Mouse (Mus musculus) layer of hippocampus, adult 8-10 months (tissue): ENCODE results near the gene Pcdh7. TPM values are rescaled to one million over a fixed set of nuclear protein-coding genes. Genes with fewer than 3 reads are reported as not detected.
"Not testable (repeated sequence)": the region's sequence is repeated elsewhere in the genome, so short reads cannot be mapped to it uniquely, and the experiment has no call there.

Experiments used
- DNase-seq, 2 experiments: peaks; one replicate each; pipeline ENCODE4 v3.0.0; 2022; ENCODE audit warnings: low spot score in 2 of 2
- total RNA-seq, 4 experiments: library from RNA; stranded (reverse); gene quantifications; 2 replicates each; pipeline ENCODE4 v1.2.4; 2022

Gene Pcdh7
- 10 to 100 TPM; 67.4 to 71.7 (median 69.7) TPM for total RNA-seq

DNA sequence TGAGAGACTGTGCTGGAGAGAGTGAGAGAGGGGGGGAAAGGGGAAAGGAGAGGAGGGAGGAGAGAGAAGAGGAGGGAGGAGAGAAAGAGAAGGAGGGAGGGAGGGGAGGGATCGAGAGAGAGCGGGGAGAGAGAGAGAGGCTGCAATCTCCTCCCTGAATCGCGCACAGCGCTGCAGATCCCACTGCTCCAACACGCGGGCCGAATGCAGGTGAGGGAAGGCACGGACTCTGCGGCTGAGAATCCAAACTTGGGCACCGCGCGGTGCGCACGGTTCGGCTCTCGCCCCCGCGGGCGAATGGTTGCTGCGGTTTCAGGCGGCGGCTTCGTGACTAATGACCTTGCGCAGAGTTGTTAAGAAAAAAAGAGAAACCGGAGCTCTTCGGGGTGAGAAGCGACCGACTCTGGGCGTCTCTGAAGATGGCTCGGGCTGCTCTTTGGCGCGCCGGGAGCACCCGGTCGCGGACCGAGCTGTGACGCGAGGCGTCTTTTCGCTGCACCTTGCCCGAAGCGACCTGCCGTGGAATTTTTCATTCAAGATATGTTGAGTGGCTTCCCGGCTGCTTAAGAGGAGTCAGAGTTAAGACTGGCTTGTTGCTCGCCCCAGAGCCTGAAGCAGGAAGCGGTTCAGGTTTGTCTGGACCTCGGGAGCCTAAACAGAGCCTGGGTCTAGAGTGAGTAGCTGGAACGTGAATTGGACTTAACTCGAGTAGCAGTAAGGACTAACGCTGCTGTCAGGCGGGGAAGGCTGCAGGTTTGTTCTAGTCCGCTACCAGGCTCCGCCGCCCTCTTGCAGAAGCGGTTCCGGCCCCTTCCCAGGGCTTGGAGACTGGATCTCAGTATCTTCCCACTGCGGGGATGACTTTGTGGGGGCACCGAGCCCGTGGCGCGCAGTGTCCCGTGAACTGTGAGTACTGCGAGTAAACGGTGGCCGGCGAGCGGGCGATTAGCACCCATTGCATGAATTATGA, at the start of gene Pcdh7:
TSS of gene Pcdh7 (plus strand) at position 62 of the 970 bp plus-strand sequence.
- peak; percentile 39 to 54 for DNase-seq

DNA sequence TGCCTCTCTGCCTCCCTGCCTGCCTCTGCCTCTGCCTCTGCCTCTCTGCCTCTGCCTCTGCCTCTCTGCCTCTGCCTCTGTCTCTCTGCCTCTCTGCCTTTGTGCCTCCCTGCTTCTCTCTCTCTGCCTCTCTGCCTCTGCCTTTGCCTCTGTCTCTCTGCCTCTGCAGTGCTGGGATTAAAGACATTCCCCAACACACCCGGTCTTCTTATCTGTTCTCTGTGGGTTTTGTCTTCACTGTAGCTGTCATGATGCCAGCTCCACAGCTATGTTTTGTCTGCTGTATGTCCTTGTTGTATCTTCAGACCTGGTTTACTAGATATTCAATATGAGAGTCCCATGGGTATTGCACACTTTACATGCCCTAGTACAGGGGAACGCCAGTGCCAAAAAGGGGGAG, 40.8 kb upstream of the Pcdh7 start:
- not testable (repeated sequence) for DNase-seq

DNA sequence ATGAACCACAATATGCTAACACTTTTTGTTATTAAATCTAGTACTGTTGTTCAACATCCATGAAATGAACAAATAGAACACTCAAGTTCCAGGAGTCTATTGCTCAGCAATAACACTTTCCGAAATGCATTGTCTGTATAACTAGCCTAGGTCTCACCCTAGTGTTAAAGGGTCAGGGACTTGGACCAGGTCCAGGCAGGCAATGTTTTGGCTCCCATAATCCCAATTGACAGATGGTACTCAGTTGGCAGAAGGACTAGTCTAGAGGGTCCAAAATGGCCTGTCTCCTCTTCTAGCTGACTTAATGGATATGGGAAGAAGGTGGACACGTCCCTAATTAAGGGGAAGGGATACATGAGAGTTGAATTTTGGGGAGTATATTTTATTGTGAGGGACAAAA, 9.4 kb upstream of the Pcdh7 start:
- DNase-seq: no peak

DNA sequence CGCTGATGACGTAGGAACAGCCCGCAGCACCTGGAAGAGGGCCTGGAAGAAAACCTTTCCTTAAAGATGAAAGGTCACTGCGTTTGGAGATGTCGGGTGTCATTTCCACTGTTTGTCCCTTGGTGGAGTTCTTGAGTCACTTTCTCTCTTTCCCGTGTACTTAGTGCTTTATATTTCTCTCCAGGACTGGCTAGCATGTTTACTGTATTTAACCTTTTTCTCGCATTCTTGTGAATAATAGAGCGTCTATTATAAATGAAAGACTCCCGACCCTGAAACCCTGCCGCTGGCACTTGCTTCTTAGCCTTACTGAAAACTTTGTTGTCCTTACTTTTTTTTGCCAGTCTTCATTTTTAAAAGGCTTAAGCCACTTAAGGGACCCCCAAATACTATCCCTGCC, 3.8 kb upstream of the Pcdh7 start:
- peak in 1 of 2 experiments; percentile 14 for DNase-seq

DNA sequence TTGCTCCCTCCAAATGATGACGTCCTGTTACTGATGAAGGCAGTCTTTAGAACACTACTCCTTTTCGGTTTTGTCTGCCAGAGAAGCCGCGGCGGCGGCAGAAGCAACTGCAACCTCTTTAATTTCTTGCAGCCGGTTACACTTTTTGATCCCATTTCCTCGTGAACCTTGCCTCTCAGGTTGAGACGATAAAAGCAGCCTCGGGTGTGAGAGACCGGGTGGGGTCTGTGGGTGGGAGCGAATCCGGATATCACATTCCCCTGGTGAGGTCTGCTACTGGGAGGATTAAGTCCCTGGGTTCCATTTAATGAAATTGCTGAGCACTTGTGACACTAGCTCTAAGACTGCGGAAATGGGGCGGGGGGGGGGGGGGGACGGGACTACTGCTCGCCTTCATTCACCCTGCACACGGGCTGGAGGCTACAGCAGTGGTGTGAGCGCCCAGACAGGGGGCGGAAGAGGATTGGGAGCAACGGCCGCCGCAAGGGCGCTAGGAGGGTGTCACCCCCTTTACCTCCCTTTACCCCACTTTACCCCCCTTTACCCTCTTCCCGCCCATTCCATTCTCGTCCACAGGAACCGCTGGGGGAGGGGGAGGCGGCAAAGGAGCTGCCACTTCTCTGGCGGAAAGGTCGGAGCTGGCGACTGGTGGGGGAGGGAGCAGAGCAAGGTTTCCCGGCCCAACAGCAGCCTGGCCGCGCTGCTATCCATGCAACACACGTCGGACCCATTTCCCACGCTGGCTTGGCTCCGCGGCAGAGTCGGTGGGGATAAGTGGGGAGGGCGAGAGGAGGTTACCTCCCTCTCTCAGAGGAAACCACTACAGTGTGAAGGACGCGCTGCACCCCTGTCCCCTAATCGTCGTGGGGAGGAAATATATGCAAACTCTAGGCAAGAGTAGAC, 2.9 kb upstream of the Pcdh7 start:
- peak; percentile 49 to 58 for DNase-seq

DNA sequence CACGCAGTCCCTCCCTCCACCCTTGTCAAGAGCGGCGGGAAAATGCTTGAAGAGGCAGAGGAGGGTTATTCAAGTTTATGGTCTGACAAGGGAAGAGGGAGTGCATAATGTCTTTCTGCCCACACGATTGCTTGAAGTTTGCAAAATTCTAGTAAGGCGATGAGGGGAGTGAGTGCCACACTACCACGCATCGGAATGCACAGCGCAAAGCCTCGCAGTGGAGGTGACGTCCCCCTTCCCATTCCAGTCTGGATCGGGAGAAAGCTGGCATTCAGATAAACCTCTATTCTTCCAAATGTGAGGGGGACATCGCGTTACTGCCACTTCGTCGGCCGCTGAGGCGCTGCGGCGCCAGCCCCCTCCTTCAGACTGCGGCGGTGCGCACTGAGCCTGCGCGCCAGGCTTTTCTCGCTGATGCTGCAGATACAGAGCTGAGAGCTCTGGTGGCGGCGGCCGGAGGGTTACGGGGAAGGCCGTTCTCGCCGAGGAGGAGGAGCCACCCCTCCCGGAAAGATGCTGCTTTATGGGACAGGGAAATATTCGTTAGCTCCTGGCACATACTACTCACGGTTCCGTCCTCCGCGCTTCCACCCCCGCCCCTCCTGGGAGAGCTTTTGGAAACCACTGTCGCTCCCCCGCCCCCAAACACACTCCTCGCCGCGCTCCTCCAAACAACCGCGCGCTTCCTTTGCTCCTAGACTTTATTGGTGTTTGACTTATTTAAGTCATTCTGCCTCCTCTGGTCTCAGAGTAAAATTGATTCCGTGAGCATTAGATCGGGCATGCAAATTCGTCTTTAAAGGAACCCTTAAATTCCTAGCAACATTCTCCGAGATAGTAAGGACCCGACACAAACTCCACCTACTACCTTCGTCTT, 2.0 kb upstream of the Pcdh7 start:
- DNase-seq: peak; percentile 81 to 84

DNA sequence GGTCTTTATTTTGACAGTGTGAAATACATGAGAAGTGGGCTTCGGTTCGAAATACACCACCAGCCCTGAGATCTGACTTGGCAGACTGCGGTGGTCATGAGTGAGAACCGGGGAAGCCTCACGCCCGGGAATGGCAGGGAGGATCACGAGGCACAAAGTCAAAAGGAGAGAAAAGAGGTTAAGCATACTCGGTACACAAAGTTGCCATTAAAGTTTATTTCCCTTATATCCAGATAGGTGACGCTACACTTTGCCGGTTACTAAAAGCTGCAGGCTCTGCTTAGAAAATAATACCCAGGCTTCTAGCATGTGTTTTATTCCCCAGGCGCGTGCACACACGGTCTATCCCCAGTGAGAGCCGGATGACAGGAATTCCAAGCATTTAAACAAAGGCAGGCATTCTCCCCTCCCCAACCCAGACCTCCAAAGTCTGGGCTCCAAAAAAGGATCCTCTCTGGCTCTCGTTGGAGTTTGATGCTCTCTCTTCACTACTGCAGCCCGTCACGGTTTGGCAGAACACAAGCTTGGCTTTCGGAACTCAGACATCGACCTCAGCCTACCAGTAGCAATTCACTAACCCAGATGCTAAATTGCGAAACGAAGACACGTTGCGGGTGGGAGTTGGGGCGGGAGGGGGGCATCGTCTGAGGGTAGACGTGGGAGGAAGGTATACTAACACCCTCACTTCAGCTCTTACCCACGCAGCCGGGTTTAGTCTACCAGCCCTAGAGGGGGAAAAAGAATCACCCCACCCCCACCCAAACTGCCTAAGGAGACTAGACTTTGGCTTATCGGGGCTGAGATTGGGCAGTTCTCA, 1.1 kb upstream of the Pcdh7 start:
- DNase-seq: peak; percentile 35 to 43

DNA sequence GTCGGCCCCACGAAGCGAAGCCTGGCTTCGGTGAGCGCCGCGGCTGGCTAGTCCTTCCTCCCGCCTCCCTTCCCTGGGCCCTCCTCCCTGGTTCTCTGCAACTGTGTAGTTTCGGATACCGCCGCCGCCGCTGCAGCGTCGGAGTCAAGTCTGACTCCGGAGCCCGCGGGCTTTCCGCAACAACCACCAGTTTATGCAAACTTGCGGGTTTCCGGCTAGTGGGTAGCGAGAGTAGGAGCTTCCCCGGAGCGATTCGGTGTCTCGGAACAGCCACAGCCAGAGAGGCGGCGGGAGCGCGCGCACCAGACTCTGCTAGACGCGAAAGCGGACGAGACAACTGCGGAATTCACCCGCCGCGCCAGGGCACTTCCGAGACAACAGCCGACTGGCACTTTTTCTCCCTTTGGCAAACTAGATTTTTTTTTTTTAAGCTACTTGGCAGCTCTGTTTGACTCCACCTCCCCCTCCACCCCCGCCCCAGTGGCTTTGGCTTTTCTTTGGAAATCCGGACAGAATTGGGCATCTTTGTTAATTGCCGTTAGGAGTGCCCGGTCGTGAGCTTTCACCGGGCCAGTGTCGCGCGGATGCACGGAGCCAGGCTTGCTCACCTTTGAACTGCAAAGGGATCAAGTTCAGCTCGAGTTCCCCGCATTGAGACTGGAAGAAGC, 395 bp upstream of the Pcdh7 start:
- DNase-seq: peak; percentile 33 to 49

DNA sequence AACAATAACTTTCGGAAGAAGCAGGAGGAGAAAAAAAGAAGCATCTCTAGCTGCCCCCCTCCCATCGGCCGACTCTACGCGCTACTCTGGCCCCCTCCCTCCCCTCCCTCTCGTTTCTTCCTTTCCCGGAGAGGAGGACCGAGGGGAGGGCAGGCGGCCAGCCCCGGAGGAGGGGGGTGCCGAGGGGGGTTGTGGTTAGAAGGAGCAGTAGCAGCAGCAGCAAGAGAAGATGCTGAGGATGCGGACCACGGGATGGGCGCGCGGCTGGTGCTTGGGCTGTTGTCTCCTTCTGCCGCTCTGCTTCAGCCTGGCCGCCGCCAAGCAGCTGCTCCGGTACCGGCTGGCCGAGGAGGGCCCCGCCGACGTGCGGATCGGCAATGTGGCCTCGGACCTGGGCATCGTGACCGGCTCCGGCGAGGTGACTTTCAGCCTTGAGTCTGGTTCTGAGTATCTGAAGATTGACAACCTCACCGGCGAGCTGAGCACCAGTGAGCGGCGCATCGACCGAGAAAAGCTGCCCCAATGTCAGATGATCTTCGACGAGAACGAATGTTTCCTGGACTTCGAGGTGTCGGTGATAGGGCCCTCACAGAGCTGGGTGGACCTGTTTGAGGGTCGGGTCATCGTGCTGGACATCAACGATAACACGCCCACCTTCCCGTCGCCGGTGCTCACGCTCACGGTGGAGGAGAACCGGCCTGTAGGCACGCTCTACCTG, 1.3 kb downstream of the Pcdh7 start:
- DNase-seq: peak; percentile 44 to 55

DNA sequence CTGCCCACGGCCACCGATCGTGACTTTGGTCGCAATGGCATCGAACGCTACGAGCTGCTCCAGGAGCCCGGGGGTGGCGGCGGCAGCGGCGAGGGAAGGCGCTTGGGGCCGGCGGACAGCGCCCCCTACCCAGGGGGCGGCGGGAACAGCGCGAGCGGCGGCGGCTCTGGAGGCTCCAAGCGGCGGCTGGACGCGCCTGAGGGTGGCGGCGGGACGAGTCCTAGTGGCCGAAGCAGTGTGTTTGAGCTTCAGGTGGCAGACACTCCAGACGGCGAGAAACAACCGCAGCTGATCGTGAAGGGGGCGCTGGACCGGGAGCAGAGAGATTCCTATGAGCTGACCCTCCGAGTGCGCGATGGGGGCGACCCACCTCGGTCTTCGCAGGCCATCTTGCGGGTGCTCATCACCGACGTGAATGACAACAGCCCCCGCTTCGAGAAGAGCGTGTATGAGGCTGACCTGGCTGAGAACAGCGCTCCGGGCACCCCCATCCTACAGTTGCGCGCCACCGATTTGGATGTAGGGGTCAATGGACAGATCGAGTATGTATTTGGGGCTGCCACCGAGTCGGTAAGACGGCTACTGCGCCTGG, 1.9 kb downstream of the Pcdh7 start:
- peak in 1 of 2 experiments; percentile 37 for DNase-seq

DNA sequence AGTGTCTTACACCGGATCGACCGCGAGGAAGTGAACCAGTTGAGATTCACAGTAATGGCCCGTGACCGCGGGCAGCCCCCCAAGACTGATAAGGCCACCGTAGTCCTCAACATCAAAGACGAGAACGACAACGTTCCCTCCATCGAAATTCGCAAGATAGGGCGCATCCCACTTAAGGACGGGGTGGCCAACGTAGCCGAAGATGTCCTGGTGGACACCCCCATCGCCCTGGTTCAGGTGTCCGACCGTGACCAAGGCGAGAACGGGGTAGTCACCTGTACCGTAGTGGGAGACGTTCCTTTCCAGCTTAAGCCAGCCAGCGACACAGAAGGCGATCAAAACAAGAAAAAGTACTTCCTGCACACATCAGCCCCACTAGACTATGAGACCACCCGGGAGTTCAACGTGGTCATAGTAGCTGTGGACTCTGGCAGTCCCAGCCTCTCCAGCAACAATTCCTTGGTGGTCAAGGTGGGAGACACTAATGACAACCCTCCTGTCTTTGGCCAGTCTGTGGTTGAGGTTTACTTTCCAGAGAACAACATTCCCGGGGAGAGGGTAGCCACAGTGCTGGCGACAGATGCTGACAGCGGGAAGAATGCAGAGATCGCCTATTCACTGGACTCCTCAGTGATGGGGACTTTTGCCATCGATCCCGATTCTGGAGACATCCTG, 2.6 kb downstream of the Pcdh7 start:
- peak in 1 of 2 experiments; percentile 2 for DNase-seq

DNA sequence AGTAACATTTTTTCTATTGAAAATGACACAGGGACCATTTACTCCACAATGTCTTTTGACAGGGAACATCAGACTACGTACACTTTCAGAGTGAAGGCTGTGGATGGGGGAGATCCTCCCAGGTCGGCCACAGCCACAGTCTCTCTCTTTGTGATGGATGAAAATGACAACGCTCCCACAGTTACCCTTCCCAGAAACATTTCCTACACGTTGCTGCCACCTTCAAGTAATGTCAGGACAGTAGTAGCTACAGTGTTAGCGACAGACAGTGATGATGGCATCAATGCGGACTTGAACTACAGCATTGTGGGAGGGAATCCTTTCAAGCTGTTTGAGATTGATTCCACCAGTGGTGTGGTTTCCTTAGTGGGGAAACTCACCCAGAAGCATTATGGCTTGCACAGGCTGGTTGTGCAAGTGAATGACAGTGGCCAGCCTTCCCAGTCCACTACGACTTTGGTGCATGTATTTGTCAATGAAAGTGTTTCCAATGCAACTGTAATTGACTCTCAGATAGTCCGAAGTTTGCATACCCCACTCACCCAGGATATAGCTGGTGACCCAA, 3.5 kb downstream of the Pcdh7 start:
- DNase-seq: peak in 1 of 2 experiments; percentile 6

DNA sequence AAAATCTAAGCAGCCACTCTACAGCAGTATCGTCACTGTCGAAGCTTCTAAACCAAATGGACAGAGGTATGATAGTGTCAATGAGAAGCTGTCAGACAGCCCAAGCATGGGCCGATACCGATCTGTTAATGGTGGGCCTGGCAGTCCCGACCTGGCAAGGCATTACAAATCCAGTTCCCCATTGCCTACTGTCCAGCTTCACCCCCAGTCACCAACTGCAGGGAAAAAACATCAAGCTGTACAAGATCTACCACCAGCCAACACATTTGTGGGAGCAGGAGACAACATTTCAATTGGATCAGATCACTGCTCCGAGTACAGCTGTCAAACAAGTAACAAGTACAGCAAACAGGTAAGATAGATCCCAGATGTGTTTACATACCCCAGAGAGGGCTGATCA, 4.2 kb downstream of the Pcdh7 start:
- peak in 1 of 2 experiments; percentile 2 for DNase-seq

DNA sequence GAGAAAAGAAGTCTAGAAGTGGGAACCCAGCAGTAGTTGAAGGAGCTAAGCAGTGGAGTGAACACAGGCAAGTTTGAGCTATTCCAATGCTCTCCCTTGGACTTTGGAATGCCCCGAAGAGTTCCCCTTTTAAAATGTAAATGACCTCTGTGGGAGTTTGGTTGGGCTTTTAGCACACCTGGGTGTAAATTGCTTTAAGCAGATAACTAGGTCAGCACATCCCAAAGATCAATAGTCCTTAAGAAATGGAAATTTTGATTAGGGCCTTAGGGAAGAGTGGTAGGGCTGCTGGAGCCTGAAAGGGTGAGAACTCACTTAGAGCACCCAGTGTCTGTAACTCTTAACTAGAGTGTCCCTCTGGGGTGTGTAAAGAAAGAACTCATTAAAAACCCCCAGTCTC, 15.7 kb downstream of the Pcdh7 start:
- no peak for DNase-seq

DNA sequence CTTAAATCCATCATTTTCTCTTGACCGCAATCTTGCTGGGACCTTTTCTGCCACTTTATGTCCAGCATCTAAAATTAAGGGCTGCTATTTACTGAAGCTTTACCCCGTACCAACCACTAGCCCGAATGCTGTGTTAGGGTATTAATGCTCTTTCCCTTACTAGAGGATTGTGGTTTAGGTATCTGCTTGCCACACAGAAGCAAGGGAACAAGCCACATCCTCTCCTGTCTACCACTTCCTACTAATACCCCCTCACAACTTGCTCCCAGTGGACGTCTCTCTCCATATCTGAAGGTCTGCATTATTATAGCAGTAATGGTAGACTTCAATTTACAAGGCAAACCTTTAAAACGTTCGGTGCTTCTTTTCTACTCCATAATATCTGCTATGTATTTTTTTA, 18.0 kb downstream of the Pcdh7 start:
- DNase-seq: no peak

DNA sequence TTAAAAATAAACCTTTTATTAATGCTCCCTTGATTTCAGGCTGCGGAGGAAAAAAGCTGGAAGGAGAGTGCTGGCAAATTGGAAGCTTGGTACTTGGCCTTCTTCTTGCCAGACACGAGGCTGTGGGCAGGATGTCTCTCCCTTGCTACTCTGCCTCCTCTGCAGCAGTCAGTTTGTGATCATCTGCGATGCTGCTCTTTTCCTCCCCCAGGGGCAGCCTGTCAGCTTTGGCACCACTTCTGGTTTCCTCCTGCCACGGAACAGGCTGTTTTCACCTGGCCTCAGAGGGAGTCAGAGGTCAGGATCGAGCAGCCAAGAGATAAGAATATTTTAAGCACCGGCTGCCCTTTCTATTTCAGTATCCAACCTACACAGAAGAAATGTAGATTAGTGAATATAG, 25.2 kb downstream of the Pcdh7 start:
- DNase-seq: peak in 1 of 2 experiments; percentile 23

DNA sequence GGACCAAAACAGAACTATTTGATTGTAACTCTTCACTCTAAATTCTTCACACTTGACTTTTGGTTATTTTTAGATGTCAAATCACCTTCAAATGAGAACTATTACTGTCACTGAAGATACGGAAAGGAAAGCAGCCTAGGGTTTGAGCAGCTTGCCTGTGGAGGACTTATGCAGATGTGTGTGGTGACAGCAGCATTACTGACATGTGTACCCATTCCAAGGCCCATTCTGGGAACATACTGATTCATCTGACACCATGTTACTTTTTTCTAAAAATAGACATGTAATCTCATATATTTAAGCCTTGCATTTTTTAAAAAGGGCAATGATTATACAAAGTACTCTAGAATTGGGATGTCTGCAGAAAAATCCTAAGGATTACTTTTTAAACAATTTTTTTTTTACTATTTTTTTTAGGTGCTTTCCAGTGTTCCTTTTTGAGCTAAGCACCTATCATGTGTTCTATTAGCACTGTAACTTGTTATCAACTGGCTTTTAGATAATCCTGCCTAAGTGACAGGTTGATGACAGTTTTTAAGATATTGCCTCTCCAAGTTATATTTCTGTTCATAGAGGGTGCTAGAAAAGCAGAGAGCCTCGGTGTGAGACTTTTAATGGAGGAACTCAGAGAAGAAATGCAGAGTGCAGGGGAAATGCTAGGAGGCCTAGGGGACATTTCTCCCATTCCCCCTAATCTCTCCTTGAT, 26.3 kb downstream of the Pcdh7 start:
- DNase-seq: no peak
